Mouse (Mus musculus) heart, embryonic 15.5 days (tissue): ENCODE measurements around the gene Plekhh2. TPM values are rescaled to one million over a fixed set of nuclear protein-coding genes. Genes with fewer than 3 reads are reported as not detected.

Experiments used
- ATAC-seq: fragments of 200-750 bp; cut with Nextera tagmentation; replicated peaks from 2 replicates; pipeline ENCODE4 v1.8.0; 2017; ENCODE audit warnings: low read depth, moderate TSS enrichment; ENCODE audit not compliant: insufficient number of reproducible peaks, insufficient read depth, low FRiP score
- H3K27ac ChIP-seq: fragments of 300-500 bp; sonication (generic); 2 replicates; pipeline ENCODE4 v1.5.1; 2015; ENCODE audit warnings: mild to moderate bottlenecking, inconsistent platforms
- H3K27me3 ChIP-seq: fragments of 300-500 bp; sonication (generic); 2 replicates; pipeline ENCODE4 v1.6.1; 2015; ENCODE audit warnings: inconsistent platforms
- H3K36me3 ChIP-seq: fragments of 300-500 bp; sonication (generic); 2 replicates; pipeline ENCODE4 v1.6.1; 2015; ENCODE audit warnings: mild to moderate bottlenecking, inconsistent platforms
- H3K4me1 ChIP-seq: fragments of 300-500 bp; sonication (generic); replicated peaks from 2 replicates; pipeline ENCODE4 v1.6.1; 2015; ENCODE audit warnings: inconsistent platforms
- H3K4me2 ChIP-seq: fragments of 300-500 bp; sonication (generic); 2 replicates; pipeline ENCODE4 v1.6.1; 2015; ENCODE audit warnings: inconsistent platforms, mild to moderate bottlenecking, moderate library complexity
- H3K4me3 ChIP-seq: fragments of 300-500 bp; sonication (generic); 2 replicates; pipeline ENCODE4 v1.5.1; 2015; ENCODE audit warnings: mild to moderate bottlenecking, inconsistent platforms
- H3K9ac ChIP-seq: fragments of 300-500 bp; sonication (generic); 2 replicates; pipeline ENCODE4 v1.6.1; 2015; ENCODE audit warnings: mild to moderate bottlenecking, inconsistent platforms
- H3K9me3 ChIP-seq: fragments of 300-500 bp; sonication (generic); replicated peaks from 2 replicates; pipeline ENCODE4 v1.6.1; 2016; ENCODE audit warnings: inconsistent platforms
- WGBS: fragments of 180-500 bp; shearing (Covaris S2); methylation state at CpG from one replicate; pipeline ENCODE4 v1.1.7; 2015; ENCODE audit warnings: mixed read lengths; 5-methylcytosine and 5-hydroxymethylcytosine counted together
- polyA plus RNA-seq: library from polyadenylated mRNA; unstranded; fragments of >200 nt; fragmentation: Nextera tagmentation; extraction: Ambion mirVana; gene quantifications from 2 replicates; pipeline ENCODE4 v1.2.1, GENCODE M21; 2015

Plekhh2 gene
- polyA plus RNA-seq, 1 experiment from 2014 or later: 1.8 TPM

- Histone ChIP-seq H3K9me3 (no peaks in the 10 kb centered on the region), H3K4me1 (peaks cover 14% of the 10 kb centered on the region), H3K4me2 (no peak overlapping the region), H3K4me3 (no peak overlapping the region), H3K9ac (no peak overlapping the region), H3K36me3 (no peaks in the 10 kb centered on the region), H3K27ac (no peak overlapping the region), H3K27me3 (peaks cover 7% of the 10 kb centered on the region; the same call in 1 of the 2 replicates)
- ATAC-seq: no peak
- 64% methylated on average over 5 of the region's 5 CpGs for WGBS
These were observed 4.2 kb downstream of the Plekhh2 start for GRCm38 (mm10) chr17:84515901-84516300.

GRCm38 (mm10) chr17:84519346-84519745 lies 7.7 kb downstream of the Plekhh2 start:
- Histone ChIP-seq H3K9me3 (no peaks in the 10 kb centered on the region), H3K4me1 (no peaks in the 10 kb centered on the region), H3K9ac (no peak overlapping the region), H3K4me2 (no peak overlapping the region), H3K36me3 (no peaks in the 10 kb centered on the region), H3K4me3 (no peak overlapping the region), H3K27me3 (no peaks in the 10 kb centered on the region), H3K27ac (no peak overlapping the region)
- WGBS: 70% methylated on average over 3 of the region's 3 CpGs
- ATAC-seq: no peak

DNA sequence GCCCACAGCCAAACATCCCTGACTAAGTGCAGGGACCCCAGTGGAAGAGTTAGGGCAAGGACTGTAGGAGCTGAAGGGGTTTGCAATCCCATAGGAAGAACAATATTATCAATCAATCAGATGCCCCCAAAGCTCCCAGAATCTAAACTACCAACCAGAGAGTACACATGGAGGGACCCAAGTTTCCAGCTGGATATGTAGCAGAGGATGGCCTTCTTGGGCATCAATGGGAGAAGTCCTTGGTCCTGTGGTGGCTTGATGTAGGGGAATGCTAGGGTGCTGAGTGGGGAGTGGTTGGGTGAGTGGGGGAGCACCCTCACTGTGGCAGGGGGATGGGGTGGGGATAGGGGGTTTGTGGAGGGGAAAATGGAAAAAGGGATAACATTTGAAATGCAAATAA lies 8.4 kb downstream of the Plekhh2 start:
- Histone ChIP-seq H3K36me3 (no peaks in the 10 kb centered on the region), H3K9me3 (no peaks in the 10 kb centered on the region), H3K9ac (no peak overlapping the region), H3K4me3 (no peak overlapping the region), H3K4me1 (no peaks in the 10 kb centered on the region), H3K4me2 (no peak overlapping the region), H3K27me3 (no peaks in the 10 kb centered on the region), H3K27ac (no peak overlapping the region)
- ATAC-seq: no peak

DNA sequence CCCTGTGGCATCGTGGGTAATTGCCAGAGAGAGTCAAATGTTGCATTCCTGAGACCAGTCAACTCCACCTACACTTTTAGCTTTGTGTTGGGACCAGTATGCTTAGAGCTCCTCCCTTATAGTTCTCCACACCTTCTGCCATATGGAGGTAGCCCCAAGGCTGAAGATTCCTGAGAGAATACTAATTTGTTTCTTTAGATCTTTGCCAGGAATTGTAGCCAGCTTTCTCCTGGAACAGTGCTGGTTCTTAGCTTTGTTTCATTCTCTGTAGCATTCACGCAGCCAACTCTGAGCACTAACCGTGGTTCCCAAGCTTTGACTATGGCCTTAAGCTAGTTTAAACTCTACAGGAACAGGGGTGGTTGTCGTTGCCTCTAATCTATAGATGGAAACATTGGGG lies 17.7 kb downstream of the Plekhh2 start:
- no peaks in the 10 kb centered on the region for H3K36me3 ChIP-seq
- H3K9me3 ChIP-seq: no peaks in the 10 kb centered on the region
- H3K4me2 ChIP-seq: no peak overlapping the region
- no peak for ATAC-seq
- WGBS: 54% methylated on average over 4 of the region's 4 CpGs
- no peak overlapping the region for H3K4me3 ChIP-seq
- no peak overlapping the region for H3K9ac ChIP-seq
- H3K27ac ChIP-seq: 0 out of 2 replicates have a peak overlapping the region, but pooled peaks have one; percentile 15
- peaks cover 9% of the 10 kb centered on the region for H3K4me1 ChIP-seq
- no peaks in the 10 kb centered on the region for H3K27me3 ChIP-seq

DNA sequence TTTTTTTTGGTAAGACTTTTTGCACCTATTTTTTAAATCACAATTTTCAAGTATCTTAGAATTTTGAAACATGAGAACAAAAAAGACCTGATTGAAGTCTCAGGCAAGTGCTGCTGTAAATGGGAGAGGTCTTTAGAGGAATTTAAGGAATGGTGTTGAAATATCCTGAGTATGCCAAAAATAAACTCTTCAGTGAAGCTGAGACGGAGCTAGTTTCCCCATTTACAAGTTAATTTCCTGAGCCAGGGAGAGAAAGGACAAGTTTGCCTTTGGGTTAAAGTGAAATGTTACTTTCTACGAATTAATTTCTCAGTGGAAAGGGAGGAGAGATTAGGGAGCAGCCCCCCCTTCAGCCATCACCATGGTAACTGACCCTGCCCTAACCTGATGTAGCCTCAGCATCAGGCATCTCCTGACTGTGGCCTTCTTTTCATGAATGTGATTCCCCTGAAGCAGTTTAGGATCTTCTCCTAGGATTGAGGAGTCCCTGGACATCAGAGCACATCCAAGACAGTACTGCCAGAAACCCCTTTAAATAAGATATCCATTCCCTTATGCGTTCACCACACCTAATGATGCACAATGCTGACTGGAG lies 18.6 kb downstream of the Plekhh2 start:
- WGBS: 35% methylated on average over 3 of the region's 3 CpGs
- peak overlapping the region; percentile 16; the same call in 1 of the 2 replicates for H3K27ac ChIP-seq
- H3K27me3 ChIP-seq: no peaks in the 10 kb centered on the region
- H3K4me1 ChIP-seq: peaks cover 9% of the 10 kb centered on the region
- H3K9me3 ChIP-seq: no peaks in the 10 kb centered on the region
- no peak for ATAC-seq
- peak overlapping the region; percentile 21; the same call in 1 of the 2 replicates for H3K4me2 ChIP-seq
- no peaks in the 10 kb centered on the region for H3K36me3 ChIP-seq
- H3K4me3 ChIP-seq: no peak overlapping the region
- no peak overlapping the region for H3K9ac ChIP-seq

DNA sequence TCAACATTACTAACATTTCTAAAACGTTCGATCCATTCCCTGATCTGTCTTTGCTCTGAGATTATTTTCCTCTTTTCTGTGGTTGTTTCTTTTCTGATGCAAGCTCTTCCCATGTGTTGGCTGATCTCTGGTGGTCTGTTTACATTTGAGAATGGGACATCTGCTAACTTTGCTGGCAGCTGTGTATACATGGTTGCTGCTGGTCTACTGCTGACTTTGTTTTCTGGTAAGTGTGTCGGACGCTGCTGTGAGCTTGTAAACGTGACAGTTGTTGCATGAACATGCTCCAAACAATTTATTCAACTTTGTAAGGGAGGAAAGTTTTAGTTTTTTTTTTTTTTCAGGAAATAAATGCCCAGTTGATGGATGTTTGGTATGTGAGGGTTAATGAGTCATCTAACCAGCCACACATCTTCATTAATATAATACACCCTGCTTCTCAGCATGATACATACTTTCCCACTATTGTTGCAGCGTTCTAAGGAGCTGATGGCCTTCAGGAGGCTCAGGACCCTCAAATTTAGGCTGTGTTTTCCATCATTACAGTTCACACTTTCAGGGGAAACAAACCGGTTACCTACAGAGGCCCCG lies 21.3 kb downstream of the Plekhh2 start:
- Histone ChIP-seq H3K9me3 (no peaks in the 10 kb centered on the region), H3K27me3 (no peaks in the 10 kb centered on the region), H3K27ac (no peak overlapping the region), H3K9ac (no peak overlapping the region), H3K4me2 (no peak overlapping the region), H3K4me3 (no peak overlapping the region), H3K36me3 (no peaks in the 10 kb centered on the region), H3K4me1 (peaks cover 9% of the 10 kb centered on the region)
- ATAC-seq: no peak
- WGBS: 70% methylated on average over 8 of the region's 8 CpGs

- Histone ChIP-seq H3K4me3 (no peak overlapping the region), H3K9ac (no peak overlapping the region), H3K4me1 (peaks cover 9% of the 10 kb centered on the region), H3K27me3 (no peaks in the 10 kb centered on the region), H3K9me3 (no peaks in the 10 kb centered on the region), H3K27ac (no peak overlapping the region), H3K4me2 (no peak overlapping the region), H3K36me3 (no peaks in the 10 kb centered on the region)
- ATAC-seq: no peak
- 67% methylated on average over 4 of the region's 4 CpGs for WGBS
These were observed 22.1 kb downstream of the Plekhh2 start for GRCm38 (mm10) chr17:84533841-84534240.

DNA sequence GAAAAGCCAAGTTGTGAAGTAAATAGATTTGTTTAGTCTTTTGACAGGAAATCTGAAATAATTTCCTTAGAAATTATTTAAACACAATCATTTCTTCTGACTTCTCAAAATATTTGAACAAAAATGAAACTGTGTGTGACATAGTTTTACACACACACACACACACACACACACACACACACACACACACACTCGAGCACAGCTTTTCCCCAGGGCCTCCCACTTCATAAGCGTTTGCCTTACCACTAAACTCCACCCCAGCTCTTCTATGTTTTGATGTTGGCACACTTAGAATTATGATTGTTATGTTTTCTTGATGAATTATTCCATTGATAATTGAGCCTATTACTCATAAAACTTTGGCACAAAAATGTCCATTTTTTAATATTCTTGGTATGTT lies 22.9 kb downstream of the Plekhh2 start:
- no peaks in the 10 kb centered on the region for H3K9me3 ChIP-seq
- H3K4me1 ChIP-seq: peaks cover 5% of the 10 kb centered on the region
- H3K9ac ChIP-seq: no peak overlapping the region
- H3K36me3 ChIP-seq: no peaks in the 10 kb centered on the region
- no peak overlapping the region for H3K4me2 ChIP-seq
- no peak for ATAC-seq
- no peak overlapping the region for H3K4me3 ChIP-seq
- 70% methylated on average over 2 of the region's 2 CpGs for WGBS
- H3K27ac ChIP-seq: no peak overlapping the region
- no peaks in the 10 kb centered on the region for H3K27me3 ChIP-seq

DNA sequence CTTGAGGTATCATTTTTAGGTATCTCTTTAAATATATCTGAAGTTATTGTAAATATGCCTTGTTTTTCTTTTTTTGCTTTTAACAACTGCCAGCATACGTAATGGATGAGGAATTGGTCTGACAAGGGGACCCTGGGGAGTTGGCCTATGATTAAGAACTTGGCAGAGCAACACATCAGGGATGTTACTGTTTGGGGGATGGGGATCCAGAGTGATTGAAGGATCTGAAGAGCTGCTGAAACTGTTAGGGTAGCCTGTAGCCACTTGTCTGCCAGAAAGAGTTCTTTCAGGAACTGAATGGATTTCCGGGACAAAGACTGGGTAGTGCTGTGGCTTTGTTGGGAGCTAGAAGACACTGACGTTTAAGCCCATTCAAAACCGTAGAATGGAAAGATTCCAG lies 23.5 kb downstream of the Plekhh2 start:
- H3K9me3 ChIP-seq: no peaks in the 10 kb centered on the region
- no peak overlapping the region for H3K4me2 ChIP-seq
- H3K9ac ChIP-seq: no peak overlapping the region
- 68% methylated on average over 4 of the region's 4 CpGs for WGBS
- H3K27me3 ChIP-seq: no peaks in the 10 kb centered on the region
- H3K36me3 ChIP-seq: no peaks in the 10 kb centered on the region
- ATAC-seq: no peak
- no peak overlapping the region for H3K4me3 ChIP-seq
- no peak overlapping the region for H3K27ac ChIP-seq
- peaks cover 3% of the 10 kb centered on the region for H3K4me1 ChIP-seq

DNA sequence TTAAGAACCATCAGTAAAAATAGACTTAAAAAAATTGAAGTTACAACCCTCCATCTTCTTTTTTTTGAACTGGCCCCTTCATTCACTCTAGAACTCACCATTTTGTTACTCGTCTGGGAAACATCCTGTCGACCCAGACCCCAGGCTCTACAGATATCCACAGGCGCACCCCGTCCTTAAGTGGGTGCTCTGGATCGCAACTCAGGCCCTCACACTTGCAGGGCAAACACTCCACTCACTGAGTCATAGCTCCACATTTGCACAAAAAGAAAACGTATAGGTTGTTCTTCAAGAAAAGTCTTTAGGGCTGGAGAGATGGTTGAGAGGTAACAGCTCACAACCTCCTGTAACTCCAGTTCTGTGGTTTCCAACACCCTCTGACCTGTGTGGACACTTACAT lies 25.6 kb downstream of the Plekhh2 start:
- H3K9ac ChIP-seq: no peak overlapping the region
- H3K9me3 ChIP-seq: no peaks in the 10 kb centered on the region
- no peak overlapping the region for H3K4me3 ChIP-seq
- no peak overlapping the region for H3K27ac ChIP-seq
- no peak overlapping the region for H3K4me2 ChIP-seq
- H3K4me1 ChIP-seq: no peaks in the 10 kb centered on the region
- no peak for ATAC-seq
- H3K36me3 ChIP-seq: no peaks in the 10 kb centered on the region
- no peaks in the 10 kb centered on the region for H3K27me3 ChIP-seq
- 90% methylated on average over 6 of the region's 6 CpGs for WGBS

DNA sequence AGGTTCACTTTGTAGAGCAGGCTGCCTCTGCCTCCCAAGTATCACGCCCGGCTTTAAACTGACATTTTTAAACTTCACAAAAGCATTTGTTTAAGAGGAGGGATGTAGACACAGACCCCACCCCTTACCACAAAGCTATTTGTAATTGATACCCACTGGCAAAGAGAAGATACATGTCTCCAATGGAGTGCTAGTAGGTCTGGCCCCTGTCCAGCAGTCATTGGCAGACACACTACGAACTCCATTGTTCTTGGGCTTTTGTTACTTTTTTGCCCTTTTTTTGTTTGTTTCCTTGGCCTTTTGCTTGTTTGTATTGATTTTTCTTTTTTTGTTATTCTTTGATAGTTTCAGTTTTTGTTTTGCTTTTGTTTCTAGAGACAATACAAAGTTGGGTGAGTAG lies 26.3 kb downstream of the Plekhh2 start:
- ATAC-seq: no peak
- H3K27ac ChIP-seq: no peak overlapping the region
- WGBS: 89% methylated on average over 3 of the region's 3 CpGs

GRCm38 (mm10) chr17:84540603-84541002 lies 28.9 kb downstream of the Plekhh2 start:
- no peaks in the 10 kb centered on the region for H3K4me1 ChIP-seq
- no peak for ATAC-seq
- no peaks in the 10 kb centered on the region for H3K36me3 ChIP-seq
- WGBS: 69% methylated on average over 8 of the region's 8 CpGs
- no peak overlapping the region for H3K4me3 ChIP-seq
- H3K27me3 ChIP-seq: no peaks in the 10 kb centered on the region
- no peak overlapping the region for H3K9ac ChIP-seq
- H3K27ac ChIP-seq: no peak overlapping the region
- no peaks in the 10 kb centered on the region for H3K9me3 ChIP-seq
- H3K4me2 ChIP-seq: no peak overlapping the region

More for the DNA sequence above, 26.3 kb downstream of the Plekhh2 start:
- no peaks in the 10 kb centered on the region for H3K27me3 ChIP-seq
- H3K4me3 ChIP-seq: no peak overlapping the region
- H3K36me3 ChIP-seq: no peaks in the 10 kb centered on the region
- no peaks in the 10 kb centered on the region for H3K9me3 ChIP-seq
- no peak overlapping the region for H3K9ac ChIP-seq
- H3K4me1 ChIP-seq: no peaks in the 10 kb centered on the region
- H3K4me2 ChIP-seq: no peak overlapping the region
